Mouse (Mus musculus) kidney, adult 11 months (tissue): Measurements from ENCODE around the gene Scyl1.
"Not testable (repeated sequence)": the region's sequence is repeated elsewhere in the genome, so short reads cannot be mapped to it uniquely, and the experiment has no call there.

Experiments used
- DNase-seq: peaks from one replicate; pipeline ENCODE4 v3.0.0; 2022

The Scyl1 gene

GRCm38 (mm10) chr19:5770925-5771860 is at the start of gene Scyl1:
Gene Scyl1, minus strand, starts transcription at chr19:5771419.
- DNase-seq, result peak; percentile 96

- DNase-seq, result peak; percentile 86
Measured at GRCm38 (mm10) chr19:5819549-5819948, 48.3 kb upstream of the Scyl1 start.

- no peak for DNase-seq
Measured at GRCm38 (mm10) chr19:5818590-5818977, 47.4 kb upstream of the Scyl1 start.

GRCm38 (mm10) chr19:5817703-5818589 is 46.7 kb upstream of the Scyl1 start:
- peak; percentile 83 for DNase-seq

GRCm38 (mm10) chr19:5815928-5816327 is 44.7 kb upstream of the Scyl1 start:
- peak; percentile 85 for DNase-seq

GRCm38 (mm10) chr19:5815010-5815409 is 43.8 kb upstream of the Scyl1 start:
- no peak for DNase-seq

- DNase-seq, result not testable (repeated sequence)
Measured at GRCm38 (mm10) chr19:5814048-5814447, 42.8 kb upstream of the Scyl1 start.

GRCm38 (mm10) chr19:5813567-5813966 is 42.3 kb upstream of the Scyl1 start:
- DNase-seq, result no peak

- DNase-seq, result peak; percentile 94
Measured at GRCm38 (mm10) chr19:5811771-5812504, 40.7 kb upstream of the Scyl1 start.

GRCm38 (mm10) chr19:5810840-5811563 is 39.8 kb upstream of the Scyl1 start:
- DNase-seq, result no peak

GRCm38 (mm10) chr19:5810103-5810839 is 39.1 kb upstream of the Scyl1 start:
- peak; percentile 83 for DNase-seq

GRCm38 (mm10) chr19:5809712-5810089 is 38.5 kb upstream of the Scyl1 start:
- DNase-seq, result no peak

GRCm38 (mm10) chr19:5808955-5809711 is 37.9 kb upstream of the Scyl1 start:
- no peak for DNase-seq

GRCm38 (mm10) chr19:5807740-5808139 is 36.5 kb upstream of the Scyl1 start:
- no peak for DNase-seq

GRCm38 (mm10) chr19:5806809-5807205 is 35.6 kb upstream of the Scyl1 start:
- DNase-seq, result no peak

- peak; percentile 71 for DNase-seq
Measured at GRCm38 (mm10) chr19:5806051-5806808, 35.0 kb upstream of the Scyl1 start.

- no peak for DNase-seq
Measured at GRCm38 (mm10) chr19:5804371-5804899, 33.2 kb upstream of the Scyl1 start.

GRCm38 (mm10) chr19:5803881-5804279 is 32.7 kb upstream of the Scyl1 start:
- DNase-seq, result no peak

GRCm38 (mm10) chr19:5803041-5803880 is 32.0 kb upstream of the Scyl1 start:
- peak; percentile 98 for DNase-seq
